Mouse (Mus musculus): ENCODE measurements at regions not wholly inside any gene's neighbourhood (a gene's known extent, or its start where the extent isn't known, plus 50 kb on each side); places are given as distances from the start of the nearest gene placed in this dataset.

GRCm38 (mm10) chr9:13999358-13999757, 171.8 kb downstream of the Fam76b start:
- H3K9ac ChIP-seq (replicated peaks; ENCODE audit: low read depth, low read length): no peak overlapping the region
- no peaks in the 10 kb centered on the region for H3K4me1 ChIP-seq (ENCODE audit: control insufficient read depth, insufficient read depth, low read length)
- no peaks in the 10 kb centered on the region for H3K36me3 ChIP-seq (ENCODE audit: control insufficient read depth, insufficient read depth, low read length)
- H3K4me2 ChIP-seq (ENCODE audit: low read depth, low read length): no peak overlapping the region
- WGBS: 77% methylated on average over 4 of the region's 4 CpGs
- no peaks in the 10 kb centered on the region for H3K9me3 ChIP-seq (ENCODE audit: control insufficient read depth, low read length)
- no peak overlapping the region for H3K27ac ChIP-seq (ENCODE audit: low read depth, low read length)
- no peak overlapping the region for H3K4me3 ChIP-seq (ENCODE audit: low read depth, low read length)
- no peak for ATAC-seq (ENCODE audit: low read depth)
- no peaks in the 10 kb centered on the region for H3K27me3 ChIP-seq (ENCODE audit: control insufficient read depth, insufficient read depth, low read length)

- no peaks in the 10 kb centered on the region for H3K27me3 ChIP-seq (ENCODE audit: control insufficient read depth, insufficient read depth, low read length)
- no peak overlapping the region for H3K27ac ChIP-seq (ENCODE audit: low read depth, low read length)
- no peaks in the 10 kb centered on the region for H3K36me3 ChIP-seq (ENCODE audit: control insufficient read depth, insufficient read depth, low read length)
- H3K4me3 ChIP-seq (ENCODE audit: low read depth, low read length): no peak overlapping the region
- H3K4me2 ChIP-seq (ENCODE audit: low read depth, low read length): no peak overlapping the region
- ATAC-seq (ENCODE audit: low read depth): no peak
- H3K4me1 ChIP-seq (ENCODE audit: control insufficient read depth, insufficient read depth, low read length): no peaks in the 10 kb centered on the region
- no peak overlapping the region for H3K9ac ChIP-seq (replicated peaks; ENCODE audit: low read depth, low read length)
- no peaks in the 10 kb centered on the region for H3K9me3 ChIP-seq (ENCODE audit: control insufficient read depth, low read length)
- 85% methylated on average over 7 of the region's 7 CpGs for WGBS
These were observed 174.0 kb downstream of the Fam76b start for GRCm38 (mm10) chr9:14001517-14001916.

GRCm38 (mm10) chr9:14002236-14002635, 174.7 kb downstream of the Fam76b start:
- no peak overlapping the region for H3K4me2 ChIP-seq (ENCODE audit: low read depth, low read length)
- H3K9ac ChIP-seq (replicated peaks; ENCODE audit: low read depth, low read length): no peak overlapping the region
- no peak; the same call in 1 of the 2 replicates for ATAC-seq (ENCODE audit: low read depth)
- no peak overlapping the region for H3K4me3 ChIP-seq (ENCODE audit: low read depth, low read length)
- WGBS: 41% methylated on average over 2 of the region's 2 CpGs
- no peaks in the 10 kb centered on the region for H3K4me1 ChIP-seq (ENCODE audit: control insufficient read depth, insufficient read depth, low read length)
- H3K27ac ChIP-seq (ENCODE audit: low read depth, low read length): no peak overlapping the region
- H3K27me3 ChIP-seq (ENCODE audit: control insufficient read depth, insufficient read depth, low read length): no peaks in the 10 kb centered on the region
- H3K36me3 ChIP-seq (ENCODE audit: control insufficient read depth, insufficient read depth, low read length): no peaks in the 10 kb centered on the region
- no peaks in the 10 kb centered on the region for H3K9me3 ChIP-seq (ENCODE audit: control insufficient read depth, low read length)

GRCm38 (mm10) chr9:14003163-14003562, 175.6 kb downstream of the Fam76b start:
- Histone ChIP-seq H3K27ac (ENCODE audit: low read depth, low read length) (no peak overlapping the region), H3K4me2 (ENCODE audit: low read depth, low read length) (no peak overlapping the region), H3K9me3 (ENCODE audit: control insufficient read depth, low read length) (no peaks in the 10 kb centered on the region), H3K9ac (replicated peaks; ENCODE audit: low read depth, low read length) (no peak overlapping the region), H3K36me3 (ENCODE audit: control insufficient read depth, insufficient read depth, low read length) (no peaks in the 10 kb centered on the region), H3K4me1 (ENCODE audit: control insufficient read depth, insufficient read depth, low read length) (no peaks in the 10 kb centered on the region), H3K4me3 (ENCODE audit: low read depth, low read length) (no peak overlapping the region), H3K27me3 (ENCODE audit: control insufficient read depth, insufficient read depth, low read length) (no peaks in the 10 kb centered on the region)
- no peak for ATAC-seq (ENCODE audit: low read depth)
- 92% methylated on average over 3 of the region's 3 CpGs for WGBS

- ATAC-seq (ENCODE audit: low read depth): no peak
- no peak overlapping the region for H3K4me3 ChIP-seq (ENCODE audit: low read depth, low read length)
These were observed 178.9 kb downstream of the Fam76b start for GRCm38 (mm10) chr9:14006233-14006984.

GRCm38 (mm10) chr9:14009451-14009850, 181.9 kb downstream of the Fam76b start:
- no peaks in the 10 kb centered on the region for H3K4me1 ChIP-seq (ENCODE audit: control insufficient read depth, insufficient read depth, low read length)
- H3K27me3 ChIP-seq (ENCODE audit: control insufficient read depth, insufficient read depth, low read length): no peaks in the 10 kb centered on the region
- no peak overlapping the region for H3K27ac ChIP-seq (ENCODE audit: low read depth, low read length)
- ATAC-seq (ENCODE audit: low read depth): no peak
- WGBS: 83% methylated on average over 5 of the region's 5 CpGs
- H3K9ac ChIP-seq (replicated peaks; ENCODE audit: low read depth, low read length): no peak overlapping the region
- no peaks in the 10 kb centered on the region for H3K36me3 ChIP-seq (ENCODE audit: control insufficient read depth, insufficient read depth, low read length)
- no peak overlapping the region for H3K4me3 ChIP-seq (ENCODE audit: low read depth, low read length)
- no peak overlapping the region for H3K4me2 ChIP-seq (ENCODE audit: low read depth, low read length)
- 0 out of 2 replicates have a peak, but pooled peaks cover 4% of the 10 kb centered on the region for H3K9me3 ChIP-seq (ENCODE audit: control insufficient read depth, low read length)

More at GRCm38 (mm10) chr9:14006233-14006984, 178.9 kb downstream of the Fam76b start:
- Histone ChIP-seq H3K9me3 (ENCODE audit: control insufficient read depth, low read length) (0 out of 2 replicates have a peak, but pooled peaks cover 4% of the 10 kb centered on the region), H3K9ac (replicated peaks; ENCODE audit: low read depth, low read length) (no peak overlapping the region), H3K27me3 (ENCODE audit: control insufficient read depth, insufficient read depth, low read length) (no peaks in the 10 kb centered on the region), H3K4me2 (ENCODE audit: low read depth, low read length) (no peak overlapping the region), H3K4me1 (ENCODE audit: control insufficient read depth, insufficient read depth, low read length) (no peaks in the 10 kb centered on the region), H3K27ac (ENCODE audit: low read depth, low read length) (no peak overlapping the region), H3K36me3 (ENCODE audit: control insufficient read depth, insufficient read depth, low read length) (no peaks in the 10 kb centered on the region)
- WGBS: 90% methylated on average over 3 of the region's 3 CpGs

GRCm38 (mm10) chr9:14010261-14010949, 182.9 kb downstream of the Fam76b start:
- Histone ChIP-seq H3K36me3 (ENCODE audit: control insufficient read depth, insufficient read depth, low read length) (no peaks in the 10 kb centered on the region), H3K4me1 (ENCODE audit: control insufficient read depth, insufficient read depth, low read length) (no peaks in the 10 kb centered on the region), H3K27ac (ENCODE audit: low read depth, low read length) (no peak overlapping the region), H3K4me3 (ENCODE audit: low read depth, low read length) (no peak overlapping the region), H3K9ac (replicated peaks; ENCODE audit: low read depth, low read length) (no peak overlapping the region), H3K27me3 (ENCODE audit: control insufficient read depth, insufficient read depth, low read length) (no peaks in the 10 kb centered on the region), H3K4me2 (ENCODE audit: low read depth, low read length) (no peak overlapping the region), H3K9me3 (ENCODE audit: control insufficient read depth, low read length) (0 out of 2 replicates have a peak, but pooled peaks cover 4% of the 10 kb centered on the region)
- 48% methylated on average over 5 of the region's 5 CpGs for WGBS
- ATAC-seq (ENCODE audit: low read depth): no peak

GRCm38 (mm10) chr9:14024216-14024615, 196.7 kb downstream of the Fam76b start:
- H3K4me1 ChIP-seq (ENCODE audit: control insufficient read depth, insufficient read depth, low read length): no peaks in the 10 kb centered on the region
- H3K27me3 ChIP-seq (ENCODE audit: control insufficient read depth, insufficient read depth, low read length): no peaks in the 10 kb centered on the region
- no peak overlapping the region for H3K4me2 ChIP-seq (ENCODE audit: low read depth, low read length)
- ATAC-seq (ENCODE audit: low read depth): no peak
- no peak overlapping the region for H3K27ac ChIP-seq (ENCODE audit: low read depth, low read length)
- no peak overlapping the region for H3K4me3 ChIP-seq (ENCODE audit: low read depth, low read length)
- no peaks in the 10 kb centered on the region for H3K9me3 ChIP-seq (ENCODE audit: control insufficient read depth, low read length)
- no peaks in the 10 kb centered on the region for H3K36me3 ChIP-seq (ENCODE audit: control insufficient read depth, insufficient read depth, low read length)
- no peak overlapping the region for H3K9ac ChIP-seq (replicated peaks; ENCODE audit: low read depth, low read length)

GRCm38 (mm10) chr9:14024701-14025100, 197.2 kb downstream of the Fam76b start:
- H3K4me3 ChIP-seq (ENCODE audit: low read depth, low read length): no peak overlapping the region
- no peak overlapping the region for H3K27ac ChIP-seq (ENCODE audit: low read depth, low read length)
- no peaks in the 10 kb centered on the region for H3K36me3 ChIP-seq (ENCODE audit: control insufficient read depth, insufficient read depth, low read length)
- H3K9ac ChIP-seq (replicated peaks; ENCODE audit: low read depth, low read length): no peak overlapping the region
- H3K27me3 ChIP-seq (ENCODE audit: control insufficient read depth, insufficient read depth, low read length): no peaks in the 10 kb centered on the region
- no peak overlapping the region for H3K4me2 ChIP-seq (ENCODE audit: low read depth, low read length)
- ATAC-seq (ENCODE audit: low read depth): no peak
- H3K4me1 ChIP-seq (ENCODE audit: control insufficient read depth, insufficient read depth, low read length): no peaks in the 10 kb centered on the region
- H3K9me3 ChIP-seq (ENCODE audit: control insufficient read depth, low read length): no peaks in the 10 kb centered on the region
- 67% methylated on average over 3 of the region's 3 CpGs for WGBS
